Mouse (Mus musculus) G1E (cell line): Measurements from ENCODE around the gene Zmym2.

ENCODE experiments used
- CTCF ChIP-seq: IDR thresholded peaks from 2 replicates; pipeline ENCODE4 v1.5.1; 2012; ENCODE audit warnings: low read depth, low read length, inconsistent platforms, mixed read lengths
- GATA1 ChIP-seq: IDR thresholded peaks from 2 replicates; pipeline ENCODE4 v1.6.1; 2012; ENCODE audit warnings: borderline replicate concordance, low read length, inconsistent platforms, mixed read lengths

DNA sequence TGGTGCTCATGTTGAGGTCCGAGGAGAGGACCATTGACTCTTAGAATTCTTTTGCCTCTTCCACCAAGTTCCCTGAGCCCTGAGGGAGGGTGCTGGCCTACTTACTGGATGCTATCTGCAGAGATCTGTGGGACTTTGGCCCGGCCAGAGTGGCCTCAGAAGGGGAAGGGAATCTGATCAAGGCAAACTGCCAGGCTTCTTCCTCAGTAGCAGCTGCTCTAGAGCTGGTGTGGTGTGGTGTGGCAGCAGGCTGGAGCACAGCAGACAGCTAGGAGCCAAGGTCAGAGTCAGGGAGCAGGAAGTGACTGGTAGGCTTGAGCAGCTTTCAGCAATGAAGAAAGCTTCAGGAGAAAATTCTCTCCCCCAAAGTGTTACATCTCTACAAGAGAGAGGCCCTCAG, 36.8 kb upstream of the Zmym2 start:
- no peak for TF ChIP-seq CTCF
- TF ChIP-seq GATA1: no peak
